Mouse (Mus musculus): ENCODE results near the gene Arfrp1.

Gene Arfrp1

GRCm38 (mm10) chr2:181377230-181377629 lies 12.0 kb upstream of the Arfrp1 start:
- no peak for DNase-seq (ENCODE audit: low spot score)

- DNase-seq (ENCODE audit: low spot score): no peak
Observed at GRCm38 (mm10) chr2:181375787-181376186, 10.6 kb upstream of the Arfrp1 start.

- DNase-seq (ENCODE audit: low spot score): no peak
Observed at GRCm38 (mm10) chr2:181370001-181370400, 4.8 kb upstream of the Arfrp1 start.

- DNase-seq (ENCODE audit: low spot score): no peak
Observed at GRCm38 (mm10) chr2:181365655-181366075, 461 bp upstream of the Arfrp1 start.

- no peak for DNase-seq (ENCODE audit: low spot score)
Observed at GRCm38 (mm10) chr2:181364487-181364859, 731 bp downstream of the Arfrp1 start.

- no peak for DNase-seq (ENCODE audit: low spot score)
Observed at GRCm38 (mm10) chr2:181363946-181364345, 1.3 kb downstream of the Arfrp1 start.

- no peak for DNase-seq (ENCODE audit: low spot score)
Observed at GRCm38 (mm10) chr2:181356780-181357179, 8.4 kb downstream of the Arfrp1 start.

- DNase-seq (ENCODE audit: low spot score): no peak
Observed at GRCm38 (mm10) chr2:181342766-181343165, 22.4 kb downstream of the Arfrp1 start.

GRCm38 (mm10) chr2:181340426-181340825 lies 24.8 kb downstream of the Arfrp1 start:
- DNase-seq (ENCODE audit: low spot score): no peak

- peak; percentile 46 for DNase-seq (ENCODE audit: low spot score)
Observed at GRCm38 (mm10) chr2:181334023-181334422, 31.2 kb downstream of the Arfrp1 start.

- DNase-seq (ENCODE audit: low spot score): no peak
Observed at GRCm38 (mm10) chr2:181332542-181332941, 32.7 kb downstream of the Arfrp1 start.

GRCm38 (mm10) chr2:181326098-181326497 lies 39.1 kb downstream of the Arfrp1 start:
- no peak for DNase-seq (ENCODE audit: low spot score)

- no peak for DNase-seq (ENCODE audit: low spot score)
Observed at GRCm38 (mm10) chr2:181322136-181322535, 43.1 kb downstream of the Arfrp1 start.

- no peak for DNase-seq (ENCODE audit: low spot score)
Observed at GRCm38 (mm10) chr2:181320103-181320499, 45.1 kb downstream of the Arfrp1 start.

- DNase-seq (ENCODE audit: low spot score): peak; percentile 55
Observed at GRCm38 (mm10) chr2:181319248-181320102, 45.7 kb downstream of the Arfrp1 start, which contains the start of gene Rtel1. Rtel1 (plus strand) TSS chr2:181319739.

GRCm38 (mm10) chr2:181314080-181314810 lies 51.0 kb downstream of the Arfrp1 start, which contains the start of gene Stmn3:
Stmn3 (minus strand) TSS chr2:181314500.
- DNase-seq (ENCODE audit: low spot score): peak; percentile 49

GRCm38 (mm10) chr2:181313344-181314079 lies 51.7 kb downstream of the Arfrp1 start:
- DNase-seq (ENCODE audit: low spot score): no peak

- no peak for DNase-seq (ENCODE audit: low spot score)
Observed at GRCm38 (mm10) chr2:181313006-181313343, 52.2 kb downstream of the Arfrp1 start.

- no peak for DNase-seq (ENCODE audit: low spot score)
Observed at GRCm38 (mm10) chr2:181312435-181312834, 52.8 kb downstream of the Arfrp1 start.
